Mouse (Mus musculus) ovary, postnatal 36 days (tissue): ENCODE results near the gene Tenm1.

Source experiments
- DNase-seq: peaks from one replicate; pipeline ENCODE4 v3.0.0; 2022; ENCODE audit warnings: low spot score, mixed read lengths

Tenm1 gene

DNA sequence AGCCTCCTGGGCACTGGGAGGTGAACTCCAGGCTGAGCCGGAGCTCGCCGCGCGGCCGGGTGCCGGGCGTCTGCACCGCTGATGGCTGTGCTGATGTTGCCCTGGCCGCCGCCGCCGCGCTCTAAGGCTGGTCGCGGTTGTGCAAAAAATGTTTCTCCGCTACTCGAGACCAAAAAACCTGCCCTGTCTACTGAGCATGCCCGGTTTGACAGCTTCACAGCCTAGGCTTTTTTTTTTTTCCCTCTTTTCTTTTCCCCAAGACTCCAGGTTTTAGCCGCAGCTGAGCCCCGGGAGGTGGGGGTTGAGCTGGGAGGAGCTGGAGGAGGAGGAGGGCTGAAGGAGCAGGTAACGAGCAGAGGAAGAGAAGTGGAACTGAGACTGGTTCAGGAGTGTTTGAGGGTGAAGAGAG, at the start of gene Tenm1:
Gene Tenm1, minus strand, starts transcription at position 272 of the 409 bp plus-strand sequence.
- DNase-seq = no peak

- no peak for DNase-seq
Measured at GRCm38 (mm10) chrX:43467311-43467710, 38.4 kb upstream of the Tenm1 start.

- DNase-seq = no peak
Measured at GRCm38 (mm10) chrX:43430581-43430980, 1.7 kb upstream of the Tenm1 start.

DNA sequence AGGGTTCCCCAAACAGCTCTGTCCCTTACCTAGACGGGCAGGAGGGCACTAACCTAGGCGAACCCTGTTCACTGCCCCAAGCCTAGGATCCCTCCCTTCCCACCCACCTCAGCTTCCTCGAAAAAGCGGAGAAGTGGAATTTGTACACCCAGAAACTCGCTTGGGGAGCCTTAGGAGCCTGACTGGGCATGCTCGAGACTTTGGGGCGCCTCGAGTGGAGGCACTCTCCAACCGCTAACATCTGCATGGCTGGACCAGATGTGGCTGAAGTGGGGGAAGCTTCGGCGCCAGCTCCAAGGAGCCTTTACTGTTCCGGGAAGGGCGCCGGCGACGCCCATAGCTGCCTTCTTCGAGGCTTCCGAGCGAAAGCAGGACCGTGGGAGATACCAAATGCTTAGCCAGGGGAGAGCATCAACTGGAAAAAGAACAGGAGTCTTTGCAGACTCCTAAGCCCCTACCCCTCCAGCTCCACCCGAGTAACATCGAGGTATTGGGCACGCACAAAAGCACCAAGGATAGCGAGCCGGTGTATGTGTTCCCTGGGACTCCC, 1.1 kb upstream of the Tenm1 start:
- no peak for DNase-seq

GRCm38 (mm10) chrX:43429337-43429736, 411 bp upstream of the Tenm1 start:
- no peak for DNase-seq

GRCm38 (mm10) chrX:43427961-43428365, 963 bp downstream of the Tenm1 start:
- DNase-seq = no peak

GRCm38 (mm10) chrX:43427111-43427510, 1.8 kb downstream of the Tenm1 start:
- DNase-seq = no peak

DNA sequence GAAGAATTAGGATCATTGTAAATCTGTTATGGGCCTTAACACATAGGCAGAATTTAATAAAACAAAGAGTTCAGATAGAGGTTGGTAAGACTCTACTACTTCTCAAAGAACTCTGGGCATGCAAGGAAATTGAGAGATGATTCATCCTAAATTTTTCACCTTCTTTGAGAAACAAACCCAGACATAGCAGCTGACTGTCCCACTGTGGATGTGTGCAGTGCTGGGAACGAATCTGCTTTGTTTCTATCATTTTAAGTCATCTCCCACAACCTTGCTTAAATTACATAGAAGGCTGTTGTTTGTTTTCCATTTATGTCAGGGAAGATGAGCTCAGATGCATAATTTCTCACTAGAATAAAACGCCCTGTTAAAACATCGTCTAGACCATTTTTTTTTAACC, 31.0 kb downstream of the Tenm1 start:
- DNase-seq = no peak

- no peak for DNase-seq
Measured at GRCm38 (mm10) chrX:43388106-43388505, 40.8 kb downstream of the Tenm1 start.

- no peak for DNase-seq
Measured at GRCm38 (mm10) chrX:43372526-43372925, 56.4 kb downstream of the Tenm1 start.

GRCm38 (mm10) chrX:43319351-43319750, 109.6 kb downstream of the Tenm1 start:
- DNase-seq = no peak

GRCm38 (mm10) chrX:43317801-43318520, 111.0 kb downstream of the Tenm1 start:
- no peak for DNase-seq

GRCm38 (mm10) chrX:43235844-43236243, 193.1 kb downstream of the Tenm1 start:
- DNase-seq = no peak

- DNase-seq = no peak
Measured at GRCm38 (mm10) chrX:43205003-43205402, 223.9 kb downstream of the Tenm1 start.

GRCm38 (mm10) chrX:43202249-43202783, 226.6 kb downstream of the Tenm1 start:
- DNase-seq = no peak

DNA sequence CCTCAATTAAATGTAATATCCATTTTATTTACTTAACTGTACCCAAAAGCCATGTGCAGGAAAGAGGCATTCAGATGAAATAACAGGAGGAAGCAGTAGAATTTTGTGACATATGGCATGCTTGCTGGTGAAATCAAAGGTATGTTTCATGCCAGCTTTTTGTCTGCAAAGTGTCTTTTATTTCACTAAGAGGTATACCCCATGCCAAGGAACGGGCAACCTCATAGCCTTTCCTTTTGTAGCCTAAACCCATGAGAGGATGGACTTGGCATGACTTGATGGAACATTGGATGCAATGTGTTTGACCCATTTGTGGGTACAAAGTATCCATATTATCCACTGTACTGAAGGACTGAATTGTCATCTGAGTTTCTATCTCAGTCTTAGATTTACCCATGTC, 246.0 kb downstream of the Tenm1 start:
- DNase-seq = no peak

DNA sequence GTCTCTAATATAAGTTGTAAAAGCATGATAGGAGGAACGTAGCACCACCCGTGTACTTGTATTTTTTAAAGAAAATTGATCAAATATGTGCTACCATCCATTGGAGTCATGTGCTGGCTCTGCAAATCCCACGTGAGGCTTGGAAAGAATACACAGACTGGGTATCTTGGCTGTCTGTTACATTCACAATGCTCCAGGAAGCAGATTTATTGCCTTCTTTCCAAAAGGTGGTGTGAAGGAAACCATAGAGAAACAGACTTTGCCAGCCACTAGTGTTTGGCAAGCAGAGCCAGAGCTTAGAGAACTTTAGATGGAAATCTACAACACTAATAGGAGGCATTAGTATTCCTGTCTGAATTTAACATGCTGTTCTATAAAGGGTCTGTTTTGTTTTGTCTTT, 277.4 kb downstream of the Tenm1 start:
- no peak for DNase-seq

- DNase-seq = no peak
Measured at GRCm38 (mm10) chrX:43129696-43130095, 299.2 kb downstream of the Tenm1 start.

- no peak for DNase-seq
Measured at GRCm38 (mm10) chrX:43122491-43122890, 306.4 kb downstream of the Tenm1 start.

- DNase-seq = no peak
Measured at GRCm38 (mm10) chrX:43122001-43122400, 306.9 kb downstream of the Tenm1 start.

- no peak for DNase-seq
Measured at GRCm38 (mm10) chrX:42986100-42986499, 442.8 kb downstream of the Tenm1 start.

DNA sequence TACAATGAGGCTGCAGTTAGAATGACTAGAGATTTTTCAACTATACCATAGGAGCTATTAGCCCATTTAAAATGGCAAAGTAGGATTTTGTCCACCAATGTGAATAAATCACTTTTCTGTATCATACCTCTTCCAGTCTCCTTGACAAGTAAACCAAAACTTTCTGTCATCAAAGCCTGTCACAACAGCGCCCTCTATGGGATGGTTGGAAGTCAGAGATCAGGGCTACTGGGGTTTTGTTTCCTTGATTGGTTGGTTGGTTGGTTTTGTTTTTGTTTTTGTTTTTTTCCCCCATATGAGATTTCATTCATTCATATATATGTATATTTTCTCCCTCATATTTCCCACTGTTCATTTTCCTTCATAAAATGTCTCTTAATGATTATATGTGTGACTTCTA, 455.4 kb downstream of the Tenm1 start:
- no peak for DNase-seq

- DNase-seq = no peak
Measured at GRCm38 (mm10) chrX:42967611-42968010, 461.3 kb downstream of the Tenm1 start.

DNA sequence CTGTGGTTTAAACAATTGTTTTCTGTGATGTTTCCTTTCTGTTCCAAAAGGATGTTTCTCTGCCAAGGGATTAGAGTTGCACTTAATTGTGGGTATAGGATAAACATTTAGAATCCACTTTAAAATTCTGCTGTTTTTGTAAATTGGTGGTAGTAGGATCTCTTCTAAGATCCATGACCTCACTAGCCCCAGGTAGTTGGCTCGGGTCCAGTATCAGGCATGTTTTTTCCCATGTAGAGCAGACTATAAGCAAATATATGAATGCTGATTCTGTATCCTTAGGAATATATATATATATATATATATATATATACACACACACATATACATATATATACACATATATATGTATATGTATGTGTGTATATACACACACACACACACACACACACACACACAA, 567.2 kb downstream of the Tenm1 start:
- no peak for DNase-seq
